Mouse (Mus musculus) CH12.LX (cell line): Measurements from ENCODE around the gene Riok1.

ENCODE experiments used
- BHLHE40 ChIP-seq: IDR thresholded peaks from 2 replicates; pipeline ENCODE4 v1.6.1; 2011; ENCODE audit warnings: mild to moderate bottlenecking, low read depth, low read length, improper control_type of control experiment
- CHD1 ChIP-seq: IDR thresholded peaks from 2 replicates; pipeline ENCODE4 v1.6.1; 2012; ENCODE audit warnings: low read depth, low read length, improper control_type of control experiment, inconsistent platforms
- CTCF ChIP-seq, 2 experiments: IDR thresholded peaks in 1 of 2; conservative IDR thresholded peaks in 1 of 2; 2 replicates each; pipeline ENCODE4 v1.5.1; 2011 to 2012; ENCODE audit warnings: low read depth in 2 of 2, low read length in 2 of 2, improper control_type of control experiment in 1 of 2, inconsistent platforms in 1 of 2, mild to moderate bottlenecking in 1 of 2, moderate library complexity in 1 of 2
- EP300 ChIP-seq: IDR thresholded peaks from 2 replicates; pipeline ENCODE4 v1.6.1; 2011; ENCODE audit warnings: low read length, improper control_type of control experiment
- MEF2A ChIP-seq: IDR thresholded peaks from 2 replicates; pipeline ENCODE4 v1.6.1; 2014; ENCODE audit warnings: low read depth, mild to moderate bottlenecking, inconsistent platforms, low read length, improper control_type of control experiment, borderline replicate concordance
- POLR2A ChIP-seq: IDR thresholded peaks from 2 replicates; pipeline ENCODE4 v1.6.1; 2011; ENCODE audit warnings: low read depth, mild to moderate bottlenecking, improper control_type of control experiment, low read length
- SIN3A ChIP-seq: IDR thresholded peaks from 2 replicates; pipeline ENCODE4 v1.6.1; 2012; ENCODE audit warnings: low read length, improper control_type of control experiment, inconsistent platforms
- ZKSCAN1 ChIP-seq: IDR thresholded peaks from 2 replicates; pipeline ENCODE4 v1.6.1; 2012; ENCODE audit warnings: low read depth, inconsistent platforms, low read length, improper control_type of control experiment, borderline replicate concordance
- ZNF384 ChIP-seq: IDR thresholded peaks from 2 replicates; pipeline ENCODE4 v1.6.1; 2012; ENCODE audit warnings: low read depth, low read length, improper control_type of control experiment, inconsistent platforms

GRCm38 (mm10) chr13:38088008-38088407, 51.2 kb downstream of the Riok1 start:
- TF ChIP-seq EP300 (no peak), CTCF (conservative IDR thresholded peaks at IDR 0.05 in 1 of 2, IDR thresholded peaks at IDR 0.05 in 1 of 2; ENCODE audit: low read depth in 2 of 2, low read length in 2 of 2) (no peak), SIN3A (no peak), CHD1 (no peak), POLR2A (no peak), BHLHE40 (no peak), MEF2A (no peak), ZNF384 (no peak), ZKSCAN1 (no peak)
